Mouse (Mus musculus) testis, adult 2 months (tissue): ENCODE results near the gene Gm10638.

Experiments used
- CTCF ChIP-seq: fragments of 200-500 bp; IDR thresholded peaks from 2 replicates; pipeline ENCODE4 v1.5.1; 2012; ENCODE audit warnings: low read depth, mild to moderate bottlenecking, inconsistent platforms, low read length, moderate library complexity; ENCODE audit not compliant: control insufficient read depth, insufficient read depth, insufficient replicate concordance
- POLR2A ChIP-seq: fragments of 200-500 bp; IDR thresholded peaks from 2 replicates; pipeline ENCODE4 v1.6.1; 2012; ENCODE audit warnings: low read depth, mild to moderate bottlenecking, inconsistent platforms, low read length, moderate library complexity; ENCODE audit not compliant: control insufficient read depth

- no peak for TF ChIP-seq POLR2A
- TF ChIP-seq CTCF: no peak
Observed at GRCm38 (mm10) chr8:86718332-86718994, 27.0 kb upstream of the Gm10638 start.
